Mouse (Mus musculus) adrenal gland, adult 8-10 months (tissue): ENCODE data around the gene Hoxa11. TPM values are rescaled to one million over a fixed set of nuclear protein-coding genes. Genes with fewer than 3 reads are reported as not detected.
A peak's percentile ranks its signal among the peaks of the same experiment; 100 is the strongest.

Experiments
- DNase-seq: peaks from one replicate; pipeline ENCODE4 v3.0.0; 2022
- total RNA-seq, 4 experiments: library from RNA; stranded (reverse); gene quantifications; 2 replicates each; pipeline ENCODE4 v1.2.4; 2022

Hoxa11 gene
- total RNA-seq, 4 experiments from 2014 or later, result not detected

DNA sequence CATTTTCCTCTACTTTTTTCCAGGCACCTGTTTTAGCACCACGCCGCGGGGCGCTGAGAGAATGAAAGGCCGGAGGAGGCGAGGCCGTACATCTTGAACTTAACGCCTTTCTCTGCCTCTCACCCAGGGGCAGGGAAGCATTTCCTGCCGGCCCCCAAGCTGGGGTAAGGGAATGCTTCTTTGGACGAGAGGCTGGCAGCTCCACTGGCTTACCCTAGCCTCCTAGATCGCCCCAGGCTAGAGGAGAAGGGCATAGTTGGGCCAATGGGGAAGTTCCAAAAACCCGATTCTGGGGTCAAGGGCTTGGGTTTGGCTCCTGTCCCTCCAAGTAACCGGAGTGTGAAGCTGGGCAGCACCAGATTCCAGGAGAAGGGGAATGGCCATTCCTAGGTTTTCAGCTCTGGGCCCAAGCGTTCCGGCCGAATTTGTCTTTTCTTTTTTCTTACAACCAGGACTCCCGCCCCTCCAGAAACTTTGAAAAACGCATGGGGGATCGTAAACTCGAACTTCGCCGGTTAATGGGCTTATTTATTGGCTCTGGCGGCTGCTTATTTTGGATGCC is 12.5 kb downstream of the Hoxa11 start:
- no peak for DNase-seq

DNA sequence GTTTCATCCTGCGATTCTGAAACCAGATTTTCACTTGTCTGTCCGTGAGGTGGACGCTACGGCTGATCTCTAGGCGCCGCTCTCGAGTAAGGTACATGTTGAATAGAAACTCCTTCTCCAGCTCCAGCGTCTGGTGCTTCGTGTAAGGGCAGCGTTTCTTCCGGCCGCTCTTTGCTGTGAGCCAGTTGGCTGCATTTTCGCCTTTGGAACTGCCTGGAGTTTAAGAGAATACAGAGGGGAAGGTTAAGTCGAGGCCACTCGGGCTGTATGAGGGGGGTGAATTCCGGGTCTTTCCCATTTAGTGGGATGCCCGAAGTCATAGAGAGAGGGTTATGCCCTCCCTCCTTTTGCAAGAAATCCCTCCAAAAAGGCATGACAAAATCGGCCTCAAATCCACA is 13.0 kb downstream of the Hoxa11 start:
- DNase-seq, result no peak

DNA sequence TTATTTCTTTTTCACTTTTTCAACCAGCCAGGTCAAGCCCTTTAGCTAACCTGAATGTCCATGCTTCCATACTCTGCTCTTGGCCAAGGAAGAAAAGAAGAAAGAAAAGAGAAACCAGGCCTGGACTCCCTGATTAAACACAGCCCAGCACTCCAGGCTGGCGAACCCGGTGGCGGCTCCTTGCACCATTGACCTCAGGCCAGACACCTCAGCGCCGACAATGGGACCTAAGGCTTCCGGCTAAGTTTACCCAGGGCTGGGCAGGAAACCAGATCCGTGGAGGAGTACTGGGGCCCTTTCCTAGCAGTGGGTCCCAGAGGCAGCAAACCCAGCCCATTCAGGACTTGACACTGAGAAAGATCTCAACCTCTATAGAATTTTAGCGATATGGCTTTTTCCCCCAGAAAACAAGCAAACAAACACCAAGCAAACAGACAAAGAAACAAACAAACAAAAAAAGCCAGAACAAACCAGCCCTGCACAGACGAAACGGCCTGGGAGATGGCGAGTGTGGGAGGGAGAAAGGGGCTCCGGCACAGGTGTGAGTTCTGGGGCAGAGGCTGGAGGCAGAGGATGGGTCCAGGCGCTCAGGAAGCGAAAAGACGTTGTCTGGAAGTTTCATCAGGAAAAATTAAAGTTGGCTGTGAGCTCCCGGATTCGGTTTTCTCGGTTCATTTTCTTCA is 13.6 kb downstream of the Hoxa11 start:
- no peak for DNase-seq

DNA sequence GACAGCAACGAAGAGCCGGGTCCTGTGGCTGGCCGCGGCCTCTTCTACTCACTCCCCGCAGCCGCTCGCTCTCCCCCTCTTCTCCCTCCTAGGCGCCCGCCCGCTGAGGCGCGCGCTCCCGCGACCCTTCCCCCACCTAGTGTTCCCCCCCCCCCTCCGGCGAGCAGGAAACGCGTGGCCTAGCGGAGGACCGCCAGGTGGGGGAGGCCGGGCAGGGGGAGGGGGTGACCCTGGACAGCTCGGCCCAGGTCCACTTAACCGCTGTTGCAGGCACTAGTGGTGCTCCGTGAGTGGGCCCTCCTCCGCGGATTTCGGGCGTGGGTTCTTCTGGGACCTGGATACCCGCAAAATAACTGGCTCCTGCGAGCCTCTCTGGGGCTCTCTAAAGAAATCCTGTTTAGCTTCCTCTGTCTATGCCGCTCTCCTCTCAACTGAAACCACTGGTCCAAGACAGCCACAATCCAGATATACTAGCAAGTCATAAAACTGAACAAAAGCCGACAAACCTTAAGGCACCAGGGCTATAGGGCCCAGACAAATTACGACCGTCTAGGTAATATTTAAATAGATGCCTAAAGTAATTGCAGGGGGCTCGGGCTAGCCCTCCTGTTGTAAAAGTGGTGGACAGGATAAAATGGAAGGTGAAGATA is 15.0 kb downstream of the Hoxa11 start, which contains the start of gene Hoxa9:
TSS of gene Hoxa9 (minus strand) at position 574 of the 650 bp plus-strand sequence.
- no peak for DNase-seq

DNA sequence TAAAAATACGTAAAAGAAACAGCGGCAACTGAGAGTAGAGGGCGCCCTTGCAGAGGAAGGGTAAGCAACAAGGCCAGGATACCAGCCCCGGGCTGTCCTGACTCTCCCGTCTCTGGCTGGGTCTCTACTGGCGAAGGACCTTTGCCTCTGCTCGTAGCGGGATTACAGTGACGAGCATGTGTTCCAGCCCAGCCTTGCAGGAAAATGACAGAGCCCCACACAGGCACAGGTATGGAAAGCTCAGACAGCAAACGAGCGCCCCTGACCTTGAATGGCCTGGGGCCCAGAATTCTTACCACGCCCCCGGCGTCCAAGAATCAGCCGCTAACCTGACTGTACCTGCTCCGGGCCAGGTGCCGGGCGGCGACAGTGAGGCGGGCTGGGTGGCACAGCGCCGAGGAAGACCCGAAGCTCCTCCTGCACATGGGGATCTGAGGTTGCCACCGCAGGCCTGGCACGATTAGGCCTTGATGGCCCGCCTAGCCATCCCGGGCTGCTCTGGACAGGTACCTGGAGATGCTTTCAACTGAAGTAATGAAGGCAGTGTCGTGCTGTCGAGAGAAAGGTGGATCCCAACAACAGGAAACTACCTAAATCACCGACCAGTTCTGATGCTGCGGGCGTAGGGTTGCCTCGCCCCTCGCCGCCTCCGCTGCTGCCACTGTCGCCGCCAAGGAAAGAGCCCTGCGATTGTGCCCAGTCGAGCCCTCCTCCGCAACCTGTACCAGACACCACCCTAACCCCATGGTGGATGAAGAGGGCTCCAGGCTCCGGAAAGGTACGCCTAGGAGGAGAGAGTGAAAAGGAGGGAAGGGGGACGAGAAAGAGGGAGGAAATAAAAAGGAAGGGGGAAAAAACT is 15.8 kb downstream of the Hoxa11 start:
- no peak for DNase-seq

DNA sequence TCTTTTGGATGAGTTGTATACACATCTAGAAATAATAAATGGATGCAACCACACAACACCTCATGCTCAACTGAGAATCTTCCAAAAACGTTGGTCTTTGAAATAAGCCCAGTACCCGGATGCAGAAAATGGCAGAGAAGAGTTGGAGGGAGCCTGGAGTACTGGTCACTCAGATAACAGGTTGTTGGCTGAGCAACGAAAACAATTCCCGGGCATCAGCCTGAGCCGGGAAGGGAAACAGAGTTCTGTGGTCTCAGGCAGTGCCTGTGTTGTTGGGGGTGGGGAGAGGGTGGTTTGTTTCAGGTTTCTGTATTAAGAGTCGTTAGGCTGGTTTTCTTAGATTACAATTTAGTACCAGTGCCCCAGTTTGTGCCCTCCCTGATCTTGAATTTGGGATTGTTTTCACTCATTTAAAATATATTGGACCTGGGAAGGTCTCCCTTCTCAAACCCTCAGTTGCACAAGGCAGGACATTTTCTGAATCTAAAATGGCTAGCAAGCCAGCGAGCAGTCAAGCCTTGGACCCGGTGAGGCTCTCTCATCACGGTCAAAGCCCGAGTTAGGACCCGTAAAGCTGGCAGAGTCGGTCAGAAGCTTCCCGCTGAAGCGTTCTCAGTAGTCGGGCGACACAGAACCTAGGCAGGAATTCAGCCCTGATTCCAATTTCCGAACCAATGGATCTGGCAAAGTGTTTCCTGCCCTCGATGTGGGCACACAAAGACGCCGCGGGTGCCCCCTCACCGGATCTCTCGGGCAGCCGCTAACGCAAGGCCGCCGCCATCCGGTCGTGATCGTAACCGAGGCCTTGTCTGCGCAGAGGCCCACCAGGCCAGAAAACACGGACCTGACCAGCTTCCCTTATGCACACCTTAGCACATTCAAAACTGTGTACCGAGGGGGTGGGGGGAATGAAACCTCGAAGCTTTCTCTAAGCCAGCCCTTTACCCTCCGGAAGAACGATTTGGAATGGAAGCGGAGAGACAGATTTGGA is 16.8 kb downstream of the Hoxa11 start:
- DNase-seq, result no peak

DNA sequence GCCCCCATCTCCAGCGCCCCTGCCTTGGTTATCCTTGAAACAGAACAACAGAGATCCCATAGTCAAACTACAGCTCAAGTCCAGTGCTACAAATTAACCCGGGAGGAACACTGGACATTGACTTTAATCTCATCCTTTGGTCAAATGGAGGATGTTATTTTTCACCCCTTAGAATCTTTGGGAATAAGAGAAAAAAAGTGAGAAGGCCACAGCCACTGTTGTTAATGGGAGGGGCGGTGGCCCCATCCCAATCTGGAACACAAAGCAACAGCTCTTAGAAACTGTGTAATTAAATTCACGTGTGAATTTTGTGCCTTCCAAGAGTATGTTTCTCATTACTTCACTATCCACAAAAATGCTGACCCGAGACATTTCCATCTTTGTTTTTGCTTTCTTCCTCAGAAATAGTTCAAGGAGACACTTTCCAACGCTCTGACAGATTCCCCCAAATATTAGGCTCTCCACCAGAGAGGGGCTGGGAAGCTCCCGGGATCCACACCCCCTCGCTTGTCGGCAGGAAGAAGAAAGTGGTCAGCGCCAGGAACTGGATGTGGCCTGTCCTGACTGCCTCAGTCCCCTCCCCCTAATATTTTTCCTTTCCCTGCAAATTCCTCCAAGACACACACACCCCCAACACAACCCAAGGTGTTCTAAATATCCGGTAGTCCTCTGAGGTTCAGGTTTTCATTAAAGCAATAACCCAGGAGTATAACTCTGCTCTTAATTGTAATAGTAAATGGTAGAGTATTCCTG is 18.0 kb downstream of the Hoxa11 start:
- no peak for DNase-seq

DNA sequence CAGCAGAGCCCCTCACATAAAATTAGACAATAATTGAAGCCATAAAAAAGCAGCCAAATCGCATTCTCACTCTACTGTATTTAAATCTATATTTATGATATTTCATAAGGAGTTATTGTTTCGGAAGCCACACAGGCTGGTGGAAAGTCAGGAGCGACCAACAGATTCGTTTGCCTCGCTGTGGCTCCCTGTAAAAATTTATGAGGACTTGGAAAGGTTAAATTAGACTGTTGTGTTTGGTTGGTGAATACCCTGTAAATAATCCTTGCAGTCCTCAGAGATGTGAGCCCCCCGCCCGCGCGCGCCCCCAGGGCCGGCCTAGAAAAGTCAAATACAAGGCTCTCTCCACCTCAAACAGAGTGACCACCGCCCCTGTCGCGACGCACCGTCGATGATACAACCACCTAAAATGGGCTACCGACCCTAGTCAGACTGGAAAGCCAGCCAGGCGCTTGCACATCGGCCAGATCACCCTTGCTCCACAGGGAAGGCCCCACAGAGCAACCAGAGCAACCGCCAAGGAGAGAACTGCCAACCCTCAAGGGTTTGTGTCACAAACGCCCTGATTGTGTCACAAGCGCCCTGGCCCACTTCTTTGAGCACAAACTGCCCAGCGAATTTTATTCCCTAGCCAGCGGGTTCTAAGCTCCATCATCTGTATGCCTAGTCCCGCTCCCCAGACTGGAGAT is 18.9 kb downstream of the Hoxa11 start:
- DNase-seq, result no peak

DNA sequence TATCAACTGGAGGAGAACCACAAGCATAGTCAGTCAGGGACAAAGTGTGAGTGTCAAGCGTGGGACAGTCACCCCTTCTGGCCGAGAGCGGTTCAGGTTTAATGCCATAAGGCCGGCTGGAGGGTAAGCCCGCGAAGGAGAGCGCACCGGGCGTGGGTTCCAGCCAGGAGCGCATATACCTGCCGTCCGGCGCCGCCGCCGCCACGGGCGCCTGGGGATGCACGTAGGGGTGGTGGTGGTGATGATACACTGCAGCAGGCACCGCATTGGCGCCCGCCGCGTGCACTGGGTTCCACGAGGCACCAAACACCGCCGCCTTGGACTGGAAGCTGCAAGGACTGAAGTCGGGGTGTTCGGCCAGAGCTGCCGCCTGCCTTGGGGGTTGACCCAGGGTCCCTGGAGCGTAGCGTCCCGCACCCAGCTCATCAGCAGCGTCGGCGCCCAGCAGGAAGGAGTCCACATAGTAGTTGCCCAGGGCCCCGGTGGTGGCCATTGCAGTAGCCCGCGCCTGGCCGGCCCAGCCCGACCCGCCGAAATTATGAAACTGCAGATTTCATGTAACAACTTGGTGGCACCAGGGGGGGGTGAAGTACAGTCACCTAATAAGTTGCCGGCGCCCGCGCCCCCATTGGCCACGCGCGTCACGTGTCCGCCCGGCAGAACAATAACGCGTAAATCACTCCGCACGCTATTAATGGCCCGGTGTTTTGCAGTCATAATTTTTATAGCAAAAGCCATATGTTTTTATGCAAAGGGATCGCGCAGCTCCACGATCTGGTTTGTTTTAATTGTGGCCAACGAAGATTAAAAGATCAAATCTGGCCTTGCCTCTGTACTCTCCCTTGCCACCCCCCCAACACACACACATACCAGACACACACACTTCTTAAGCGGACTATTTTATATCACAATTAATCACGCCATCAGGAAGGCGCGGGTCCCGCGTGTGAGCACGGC is 19.7 kb downstream of the Hoxa11 start:
- no peak for DNase-seq

DNA sequence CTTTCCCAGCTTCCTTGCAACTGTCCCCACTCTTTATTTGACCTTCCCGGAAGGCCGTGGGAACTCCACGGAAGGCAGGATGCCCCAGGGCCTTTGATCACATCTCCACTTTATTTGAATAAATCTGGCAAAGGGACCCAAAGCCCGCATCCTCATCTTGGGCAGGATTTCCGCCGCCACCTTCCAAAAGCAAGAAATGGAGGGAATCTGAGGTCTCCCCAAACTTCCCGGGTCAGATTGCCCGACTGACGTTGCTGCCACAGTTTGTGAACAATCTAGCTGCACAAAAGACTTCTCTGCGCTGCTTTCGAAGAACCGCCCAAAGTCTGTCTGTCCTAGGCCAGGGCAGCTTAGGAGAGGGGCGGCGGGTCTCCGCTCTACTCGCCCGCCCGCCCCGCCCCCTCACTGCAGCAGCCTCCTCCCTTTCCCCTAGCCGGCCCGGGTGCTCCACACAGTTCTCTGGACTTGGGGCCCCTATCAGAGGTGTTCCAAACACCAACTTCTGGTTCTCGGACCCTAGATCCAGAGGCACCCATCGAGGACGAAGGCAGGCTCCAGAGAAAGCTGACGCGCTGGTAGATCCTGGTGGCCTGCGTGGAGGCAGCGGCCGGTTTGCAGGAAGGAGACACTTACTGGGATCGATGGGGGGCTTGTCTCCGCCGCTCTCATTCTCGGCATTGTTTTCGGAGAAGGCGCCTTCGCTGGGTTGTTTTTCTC is 20.6 kb downstream of the Hoxa11 start:
- DNase-seq, result no peak

DNA sequence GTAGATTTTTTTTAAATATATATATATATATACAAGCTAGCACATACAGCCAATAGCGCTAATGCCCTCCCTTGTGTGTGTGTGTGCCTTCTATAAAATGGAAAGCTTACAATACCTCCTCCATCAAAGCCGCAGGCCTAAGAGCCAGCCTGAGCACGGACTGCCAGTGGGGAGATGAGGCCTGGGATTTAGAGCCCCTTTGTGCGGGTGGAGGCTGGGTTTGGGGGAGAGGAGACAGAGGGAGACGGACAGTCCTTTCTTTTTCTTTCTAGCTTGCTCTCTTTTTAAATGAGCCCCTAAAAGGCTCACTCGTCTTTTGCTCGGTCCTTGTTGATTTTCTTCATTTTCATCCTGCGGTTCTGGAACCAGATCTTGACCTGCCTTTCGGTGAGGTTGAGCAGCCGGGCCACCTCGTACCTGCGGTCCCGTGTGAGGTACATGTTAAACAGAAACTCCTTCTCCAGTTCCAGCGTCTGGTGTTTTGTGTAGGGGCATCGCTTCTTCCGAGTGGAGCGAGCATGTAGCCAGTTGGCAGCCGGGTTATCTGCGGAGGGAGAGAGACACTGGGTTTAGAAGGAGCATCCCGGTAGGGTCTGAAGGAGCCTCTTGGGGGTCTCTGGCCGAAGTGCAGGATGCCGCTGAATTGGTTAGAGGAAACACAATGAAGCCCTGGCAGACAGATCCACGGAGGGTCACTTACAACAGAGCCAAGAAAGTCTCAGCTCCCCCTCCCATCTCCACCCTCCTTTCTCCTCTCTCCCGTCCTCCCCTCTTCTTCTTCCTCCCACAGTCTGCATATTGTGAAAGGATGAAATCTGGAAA is 21.5 kb downstream of the Hoxa11 start:
- DNase-seq, result no peak

DNA sequence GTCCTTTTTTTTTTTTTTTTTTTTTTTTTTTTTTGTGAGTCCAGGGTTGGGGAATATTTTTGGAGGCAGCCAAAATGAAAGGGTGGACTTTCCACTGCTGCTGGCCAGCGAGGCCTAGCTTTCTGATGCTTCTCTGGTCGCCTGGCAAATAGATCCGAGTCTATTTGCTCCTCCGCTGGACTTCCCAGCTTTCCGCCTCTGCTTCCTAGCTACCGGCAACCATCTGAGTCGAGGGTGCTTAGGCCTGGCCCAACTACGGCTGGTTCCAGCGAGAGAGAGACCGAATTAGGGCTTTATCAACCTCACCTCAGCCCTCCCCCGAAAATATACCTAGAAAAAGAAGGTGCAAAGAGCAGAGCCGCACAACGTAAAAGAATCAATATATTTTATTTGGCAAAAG is 22.9 kb downstream of the Hoxa11 start:
- DNase-seq, result no peak

DNA sequence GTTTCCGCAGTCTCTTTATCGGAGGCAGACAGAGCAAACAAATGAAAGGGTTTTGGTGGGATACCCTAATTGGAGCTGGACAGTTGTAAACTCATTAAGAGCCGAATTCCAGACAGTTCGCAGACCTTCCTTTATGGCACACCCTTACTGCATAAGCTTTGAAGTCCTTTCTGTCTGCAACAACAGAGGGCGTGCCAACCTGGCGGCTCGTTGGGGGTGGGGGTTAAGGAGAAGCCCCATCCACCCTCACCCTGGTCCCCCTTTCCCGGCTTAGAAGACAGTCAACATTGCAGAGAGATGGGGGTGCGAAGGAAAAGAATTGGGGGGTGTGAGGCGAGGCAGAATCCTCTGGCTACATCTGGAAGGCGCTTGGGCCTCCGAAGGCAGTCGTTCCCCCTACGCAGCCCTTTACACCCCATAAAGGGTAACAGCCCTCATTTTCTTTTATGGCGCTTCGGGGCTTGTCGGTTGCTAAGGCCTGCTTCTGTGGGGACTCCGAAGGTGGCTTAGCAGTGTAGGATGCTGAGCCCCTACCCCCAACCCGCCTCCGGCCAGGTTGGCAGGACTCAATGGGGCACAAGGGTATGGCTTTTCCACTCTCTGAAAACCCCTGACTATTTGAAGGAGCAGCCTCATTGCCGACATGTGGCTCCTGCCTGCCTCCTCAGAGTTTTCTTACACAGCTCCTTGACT is 23.5 kb downstream of the Hoxa11 start:
- DNase-seq, result no peak

DNA sequence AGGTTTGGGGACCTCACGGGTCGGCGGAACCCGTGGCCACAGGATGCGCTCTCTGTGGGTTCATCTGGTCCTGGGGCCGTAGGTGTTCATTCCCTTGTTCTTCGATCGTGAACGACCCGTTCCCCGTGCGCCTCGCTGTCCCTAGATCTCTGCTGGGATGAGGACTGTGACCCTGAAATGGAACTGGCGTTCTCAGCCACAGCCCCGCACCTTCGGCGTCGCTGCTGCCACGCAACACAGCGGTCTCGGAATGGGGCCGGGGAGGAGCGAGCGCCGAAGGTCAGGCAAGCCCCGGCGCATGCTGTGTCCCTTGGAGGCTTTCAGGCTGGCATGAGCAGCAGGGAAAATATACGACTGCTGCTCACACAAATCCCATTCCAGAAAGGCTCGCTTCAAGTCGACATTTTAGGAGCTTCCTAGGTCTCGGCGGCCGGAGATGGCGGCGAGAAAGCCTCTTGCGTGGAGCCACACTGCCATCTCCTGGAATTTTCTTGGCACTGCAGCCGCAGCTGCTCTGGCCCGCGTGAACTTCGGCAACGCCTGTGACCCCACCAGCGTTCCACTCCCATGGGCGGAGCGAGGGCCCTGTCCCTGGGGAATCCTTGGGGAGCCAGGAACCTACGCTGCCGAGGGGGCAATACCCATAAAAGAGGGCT is 24.1 kb downstream of the Hoxa11 start, which contains the start of gene Hoxa7:
TSS of gene Hoxa7 (minus strand) at position 518 of the 656 bp plus-strand sequence.
- peak; percentile 79 for DNase-seq

DNA sequence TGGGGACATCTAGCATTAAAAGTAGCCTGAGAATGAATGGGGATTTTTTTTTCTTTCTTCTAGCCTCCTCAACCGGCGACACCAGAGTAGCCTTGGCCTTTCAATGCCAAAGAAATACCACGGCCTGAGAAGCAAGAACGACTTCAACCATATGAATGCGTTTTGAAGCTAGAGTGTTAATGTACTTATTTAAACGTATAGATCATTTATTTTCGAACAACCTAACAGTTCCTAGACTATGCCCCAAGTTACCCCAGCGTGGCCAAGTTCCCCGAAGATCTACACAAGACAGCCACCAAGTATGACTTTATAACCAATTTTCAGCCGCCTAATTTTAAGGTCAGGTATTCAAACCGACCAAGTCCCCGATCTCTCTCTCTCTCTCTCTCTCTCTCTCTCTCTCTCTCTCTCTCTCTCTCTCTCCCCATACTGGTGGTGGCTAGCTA is 24.7 kb downstream of the Hoxa11 start:
- DNase-seq, result no peak
